Mouse (Mus musculus): ENCODE measurements around the gene Gtf3c4. TPM values are rescaled to one million over a fixed set of nuclear protein-coding genes. Genes with fewer than 3 reads are reported as not detected.
A peak's percentile ranks its signal among the peaks of the same experiment; 100 is the strongest.

Gene Gtf3c4
- polyA plus RNA-seq, 1 experiment from 2014 or later: 33.6 TPM

- ATAC-seq (ENCODE audit: low FRiP score) (peak; percentile 66), DNase-seq (ENCODE audit: low spot score) (no peak)
- Histone ChIP-seq H3K27ac (peak overlapping the region; percentile 55), H3K9me3 (ENCODE audit: control insufficient read depth, low read length) (no peaks in the 10 kb centered on the region), H3K36me3 (replicated peaks; ENCODE audit: control insufficient read depth, insufficient read depth) (no peaks in the 10 kb centered on the region), H3K27me3 (ENCODE audit: control insufficient read depth, insufficient read depth, low read length) (no peaks in the 10 kb centered on the region), H3K9ac (no peak overlapping the region), H3K4me1 (replicated peaks; ENCODE audit: control insufficient read depth, insufficient read depth, low read length) (peaks cover 10% of the 10 kb centered on the region; the same call in 1 of the 2 replicates), H3K4me2 (replicated peaks) (no peak overlapping the region), H3K4me3 (replicated peaks; ENCODE audit: low read length) (no peak overlapping the region)
- WGBS: 46% methylated on average over 6 of the region's 6 CpGs
Measured at GRCm38 (mm10) chr2:28787067-28787619, 53.0 kb downstream of the Gtf3c4 start.

- Histone ChIP-seq H3K27me3 (ENCODE audit: control insufficient read depth, insufficient read depth, low read length) (no peaks in the 10 kb centered on the region), H3K4me2 (replicated peaks) (no peak overlapping the region), H3K27ac (peak overlapping the region; percentile 55), H3K4me3 (replicated peaks; ENCODE audit: low read length) (no peak overlapping the region), H3K9me3 (ENCODE audit: control insufficient read depth, low read length) (no peaks in the 10 kb centered on the region), H3K36me3 (replicated peaks; ENCODE audit: control insufficient read depth, insufficient read depth) (no peaks in the 10 kb centered on the region), H3K4me1 (replicated peaks; ENCODE audit: control insufficient read depth, insufficient read depth, low read length) (peaks cover 10% of the 10 kb centered on the region; the same call in 1 of the 2 replicates), H3K9ac (no peak overlapping the region)
- no peak for DNase-seq (ENCODE audit: low spot score)
- peak; percentile 60 for ATAC-seq (ENCODE audit: low FRiP score)
- WGBS: 58% methylated on average over 16 of the region's 16 CpGs
Measured at GRCm38 (mm10) chr2:28786355-28787066, 53.6 kb downstream of the Gtf3c4 start.

GRCm38 (mm10) chr2:28781310-28781709 is 58.9 kb downstream of the Gtf3c4 start:
- H3K36me3 ChIP-seq (replicated peaks; ENCODE audit: control insufficient read depth, insufficient read depth): no peaks in the 10 kb centered on the region
- DNase-seq (ENCODE audit: low spot score) (no peak), ATAC-seq (ENCODE audit: low FRiP score) (no peak)
- no peak overlapping the region for H3K27ac ChIP-seq
- H3K4me1 ChIP-seq (replicated peaks; ENCODE audit: control insufficient read depth, insufficient read depth, low read length): peaks cover 16% of the 10 kb centered on the region
- H3K27me3 ChIP-seq (ENCODE audit: control insufficient read depth, insufficient read depth, low read length): no peaks in the 10 kb centered on the region
- no peak overlapping the region for H3K9ac ChIP-seq
- H3K9me3 ChIP-seq (ENCODE audit: control insufficient read depth, low read length): no peaks in the 10 kb centered on the region
- no peak overlapping the region for H3K4me2 ChIP-seq (replicated peaks)
- no peak overlapping the region for H3K4me3 ChIP-seq (replicated peaks; ENCODE audit: low read length)
- 84% methylated on average over 4 of the region's 4 CpGs for WGBS

- Histone ChIP-seq H3K4me3 (replicated peaks; ENCODE audit: low read length) (no peak overlapping the region), H3K9ac (no peak overlapping the region), H3K4me1 (replicated peaks; ENCODE audit: control insufficient read depth, insufficient read depth, low read length) (peaks cover 13% of the 10 kb centered on the region), H3K9me3 (ENCODE audit: control insufficient read depth, low read length) (no peaks in the 10 kb centered on the region), H3K4me2 (replicated peaks) (no peak overlapping the region), H3K27ac (no peak overlapping the region), H3K36me3 (replicated peaks; ENCODE audit: control insufficient read depth, insufficient read depth) (no peaks in the 10 kb centered on the region), H3K27me3 (ENCODE audit: control insufficient read depth, insufficient read depth, low read length) (no peaks in the 10 kb centered on the region)
- DNase-seq (ENCODE audit: low spot score): peak; percentile 48
- 41% methylated on average over 16 of the region's 16 CpGs for whole genome bisulfite sequencing
- peak; percentile 48; the same call in 1 of the 2 replicates for ATAC-seq (ENCODE audit: low FRiP score)
Measured at GRCm38 (mm10) chr2:28780001-28780782, 60.0 kb downstream of the Gtf3c4 start.

GRCm38 (mm10) chr2:28776728-28777127 is 63.4 kb downstream of the Gtf3c4 start:
- H3K27me3 ChIP-seq (ENCODE audit: control insufficient read depth, insufficient read depth, low read length): no peaks in the 10 kb centered on the region
- H3K4me2 ChIP-seq (replicated peaks): no peak overlapping the region
- ATAC-seq (ENCODE audit: low FRiP score) (no peak), DNase-seq (ENCODE audit: low spot score) (no peak)
- no peak overlapping the region for H3K4me3 ChIP-seq (replicated peaks; ENCODE audit: low read length)
- peaks cover 18% of the 10 kb centered on the region for H3K4me1 ChIP-seq (replicated peaks; ENCODE audit: control insufficient read depth, insufficient read depth, low read length)
- no peaks in the 10 kb centered on the region for H3K36me3 ChIP-seq (replicated peaks; ENCODE audit: control insufficient read depth, insufficient read depth)
- H3K9me3 ChIP-seq (ENCODE audit: control insufficient read depth, low read length): no peaks in the 10 kb centered on the region
- no peak overlapping the region for H3K9ac ChIP-seq
- H3K27ac ChIP-seq: no peak overlapping the region
- WGBS: 72% methylated on average over 2 of the region's 2 CpGs

GRCm38 (mm10) chr2:28774073-28774472 is 66.1 kb downstream of the Gtf3c4 start:
- Histone ChIP-seq H3K27me3 (ENCODE audit: control insufficient read depth, insufficient read depth, low read length) (no peaks in the 10 kb centered on the region), H3K4me1 (replicated peaks; ENCODE audit: control insufficient read depth, insufficient read depth, low read length) (peaks cover 14% of the 10 kb centered on the region; the same call in 1 of the 2 replicates), H3K9ac (no peak overlapping the region), H3K9me3 (ENCODE audit: control insufficient read depth, low read length) (no peaks in the 10 kb centered on the region), H3K27ac (peak overlapping the region; percentile 66), H3K4me3 (replicated peaks; ENCODE audit: low read length) (no peak overlapping the region), H3K36me3 (replicated peaks; ENCODE audit: control insufficient read depth, insufficient read depth) (no peaks in the 10 kb centered on the region), H3K4me2 (replicated peaks) (no peak overlapping the region)
- ATAC-seq (ENCODE audit: low FRiP score): peak; percentile 74; the same call in 1 of the 2 replicates
- 50% methylated on average over 8 of the region's 8 CpGs for WGBS
- peak; percentile 25 for DNase-seq (ENCODE audit: low spot score)

Other genes starting within 250 kb of the Gtf3c4 start
- not detected in 2 replicates for gene Gfi1b, start 218.4 kb downstream of the Gtf3c4 start, polyA plus RNA-seq (2014; fragmentation: Nextera tagmentation; extraction: Ambion mirVana)
- gene Tsc1, start 199.1 kb downstream of the Gtf3c4 start, polyA plus RNA-seq (2014; fragmentation: Nextera tagmentation; extraction: Ambion mirVana): 29.2 and 29.4 TPM in 2 replicates
- 4.1 and 6.2 TPM in 2 replicates for gene Spaca9, start 140.6 kb downstream of the Gtf3c4 start, polyA plus RNA-seq (2014; fragmentation: Nextera tagmentation; extraction: Ambion mirVana)
- 2.2 and 2.7 TPM in 2 replicates for gene Ak8, start 140.2 kb downstream of the Gtf3c4 start, polyA plus RNA-seq (2014; fragmentation: Nextera tagmentation; extraction: Ambion mirVana)
- 13.2 and 14.3 TPM in 2 replicates for gene Ddx31, start within 50 bp of the Gtf3c4 start, polyA plus RNA-seq (2014; fragmentation: Nextera tagmentation; extraction: Ambion mirVana)
- 25.9 and 28.7 TPM in 2 replicates for gene Barhl1, start 76.3 kb upstream of the Gtf3c4 start, polyA plus RNA-seq (2014; fragmentation: Nextera tagmentation; extraction: Ambion mirVana)
- 0.56 and 0.78 TPM in 2 replicates for gene Cfap77, start 214.7 kb upstream of the Gtf3c4 start, polyA plus RNA-seq (2014; fragmentation: Nextera tagmentation; extraction: Ambion mirVana)
- gene Ttf1, start 219.9 kb upstream of the Gtf3c4 start, polyA plus RNA-seq (2014; fragmentation: Nextera tagmentation; extraction: Ambion mirVana): 5.7 and 6.0 TPM in 2 replicates

Measured in hindbrain, embryonic 14.5 days (tissue).